Mouse (Mus musculus): ENCODE measurements around the gene Ist1. TPM values are rescaled to one million over a fixed set of nuclear protein-coding genes. Genes with fewer than 3 reads are reported as not detected.
A peak's percentile ranks its signal among the peaks of the same experiment; 100 is the strongest.

Ist1 gene
- polyA plus RNA-seq, 1 experiment, result 26.3 TPM

DNA sequence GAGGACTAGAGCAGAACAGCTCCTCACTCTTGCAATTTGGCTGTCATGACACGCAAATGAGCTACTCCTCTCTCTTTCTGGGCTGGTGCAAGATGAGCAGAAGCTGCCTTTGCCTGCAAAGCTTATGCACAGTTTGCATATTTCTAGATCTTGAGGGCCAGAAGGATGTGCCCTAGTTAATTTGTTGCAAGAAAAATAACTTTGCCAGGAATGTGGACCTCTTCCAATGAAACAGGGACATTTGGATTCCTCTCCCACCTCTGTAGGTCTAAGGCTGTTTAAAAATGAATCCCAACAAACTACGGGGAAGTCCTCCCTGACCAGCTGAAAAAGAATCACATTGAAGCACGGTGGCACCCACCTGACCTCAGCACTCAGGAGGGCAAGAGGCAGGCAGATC is 32.0 kb upstream of the Ist1 start:
- no peak for TF ChIP-seq POLR2A (IDR thresholded peaks at IDR 0.05; ENCODE audit: low read depth, low read length)
- no peak for TF ChIP-seq CTCF (IDR thresholded peaks at IDR 0.05; ENCODE audit: extremely low read depth, insufficient read depth, insufficient read length, insufficient replicate concordance)
- no peak for DNase-seq (ENCODE audit: low read depth in 1 of 2, low spot score in 2 of 2)
- H3K27me3 ChIP-seq (ENCODE audit: control insufficient read depth, insufficient read depth, low read length), result no peaks in the 10 kb centered on the region
- no peak overlapping the region for H3K4me3 ChIP-seq (ENCODE audit: extremely low read depth, insufficient read depth, insufficient read length)
- H3K27ac ChIP-seq (ENCODE audit: insufficient read depth, low read length), result no peak overlapping the region
- peaks cover 31% of the 10 kb centered on the region for H3K36me3 ChIP-seq (ENCODE audit: control insufficient read depth, insufficient read depth, low read length)
- no peaks in the 10 kb centered on the region for H3K4me1 ChIP-seq (ENCODE audit: control insufficient read depth, insufficient read depth, insufficient read length)
- WGBS, result 89% methylated on average over 3 of the region's 3 CpGs

DNA sequence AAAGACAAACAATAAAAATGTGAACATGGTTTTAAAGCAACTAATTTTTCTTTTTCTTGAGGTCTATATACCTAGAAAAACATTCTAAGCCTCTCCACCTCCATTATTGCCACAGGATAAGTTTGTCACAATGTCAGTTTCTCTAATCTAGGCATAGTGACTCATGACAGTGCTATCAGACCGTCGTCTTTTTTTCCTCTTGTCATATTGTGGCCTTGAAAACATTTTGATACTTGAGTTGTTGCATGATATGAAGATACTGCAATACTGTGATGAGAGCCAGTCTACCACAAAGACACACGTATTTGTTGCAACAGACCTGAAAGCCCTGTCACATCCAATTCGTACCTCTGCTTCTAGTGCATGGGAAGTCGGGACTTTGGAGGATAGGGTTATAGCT is 21.9 kb upstream of the Ist1 start:
- no peaks in the 10 kb centered on the region for H3K27me3 ChIP-seq (ENCODE audit: control insufficient read depth, insufficient read depth, low read length)

DNA sequence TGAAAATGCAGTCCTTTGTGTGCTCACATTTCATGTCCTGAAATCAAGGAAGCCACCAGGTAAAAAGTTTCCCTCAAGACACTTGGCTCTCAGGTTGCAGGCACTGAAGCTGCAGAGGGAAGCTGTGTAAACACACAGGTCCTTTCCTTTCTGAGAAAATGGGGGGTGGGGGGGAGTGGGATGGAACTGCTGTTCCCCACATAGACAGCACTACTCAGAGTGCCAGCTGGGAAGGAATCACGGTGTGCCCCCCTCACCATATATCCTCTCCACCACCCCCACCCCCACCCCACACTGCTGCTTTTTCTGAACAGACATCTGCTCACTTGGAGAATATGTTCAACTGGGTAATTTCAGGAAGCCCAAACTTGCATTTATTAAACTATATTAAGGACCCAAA is 19.5 kb upstream of the Ist1 start:
- TF ChIP-seq CTCF (IDR thresholded peaks at IDR 0.05; ENCODE audit: extremely low read depth, insufficient read depth, insufficient read length, insufficient replicate concordance), result no peak
- TF ChIP-seq POLR2A (IDR thresholded peaks at IDR 0.05; ENCODE audit: low read depth, low read length), result no peak

More for the DNA sequence above, 21.9 kb upstream of the Ist1 start:
- no peak for DNase-seq (ENCODE audit: low read depth in 1 of 2, low spot score in 2 of 2)
- Histone ChIP-seq H3K4me3 (ENCODE audit: extremely low read depth, insufficient read depth, insufficient read length) (no peak overlapping the region), H3K27ac (ENCODE audit: insufficient read depth, low read length) (no peak overlapping the region), H3K36me3 (ENCODE audit: control insufficient read depth, insufficient read depth, low read length) (peaks cover 23% of the 10 kb centered on the region), H3K4me1 (ENCODE audit: control insufficient read depth, insufficient read depth, insufficient read length) (no peaks in the 10 kb centered on the region)
- TF ChIP-seq CTCF (IDR thresholded peaks at IDR 0.05; ENCODE audit: extremely low read depth, insufficient read depth, insufficient read length, insufficient replicate concordance), result no peak
- TF ChIP-seq POLR2A (IDR thresholded peaks at IDR 0.05; ENCODE audit: low read depth, low read length), result no peak
- 90% methylated on average over 5 of the region's 5 CpGs for WGBS

DNA sequence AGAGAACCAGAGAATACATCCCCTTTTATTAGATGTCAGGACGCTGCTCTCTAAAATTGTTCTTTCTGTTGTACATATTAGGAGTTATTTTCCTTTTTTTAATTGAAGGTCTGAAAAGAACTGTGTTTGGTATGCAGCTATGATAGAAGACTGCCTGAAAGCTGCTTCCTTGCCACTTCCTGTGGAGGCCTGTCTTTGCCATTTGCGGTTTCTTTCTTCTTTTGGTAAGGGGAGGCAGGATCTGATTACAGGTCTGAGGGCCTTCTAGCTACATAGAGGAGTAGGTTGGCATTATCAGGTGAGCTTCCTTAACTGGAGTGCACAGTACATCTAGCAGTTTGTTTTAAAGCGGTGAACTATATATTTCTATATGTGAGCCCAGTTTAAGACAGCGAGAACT is 14.9 kb upstream of the Ist1 start:
- peaks cover 15% of the 10 kb centered on the region for H3K36me3 ChIP-seq (ENCODE audit: control insufficient read depth, insufficient read depth, low read length)
- H3K27me3 ChIP-seq (ENCODE audit: control insufficient read depth, insufficient read depth, low read length), result no peaks in the 10 kb centered on the region
- H3K4me1 ChIP-seq (ENCODE audit: control insufficient read depth, insufficient read depth, insufficient read length), result peaks cover 5% of the 10 kb centered on the region; the same call in 1 of the 2 replicates
- 58% methylated on average over 4 of the region's 4 CpGs for WGBS
- DNase-seq (ENCODE audit: low read depth in 1 of 2, low spot score in 2 of 2), result no peak
- no peak overlapping the region for H3K27ac ChIP-seq (ENCODE audit: insufficient read depth, low read length)
- no peak for TF ChIP-seq POLR2A (IDR thresholded peaks at IDR 0.05; ENCODE audit: low read depth, low read length)
- TF ChIP-seq CTCF (IDR thresholded peaks at IDR 0.05; ENCODE audit: extremely low read depth, insufficient read depth, insufficient read length, insufficient replicate concordance), result no peak
- no peak overlapping the region for H3K4me3 ChIP-seq (ENCODE audit: extremely low read depth, insufficient read depth, insufficient read length)

More for the DNA sequence above, 19.5 kb upstream of the Ist1 start:
- H3K4me1 ChIP-seq (ENCODE audit: control insufficient read depth, insufficient read depth, insufficient read length), result no peaks in the 10 kb centered on the region
- H3K27me3 ChIP-seq (ENCODE audit: control insufficient read depth, insufficient read depth, low read length), result no peaks in the 10 kb centered on the region
- no peak overlapping the region for H3K4me3 ChIP-seq (ENCODE audit: extremely low read depth, insufficient read depth, insufficient read length)
- no peak overlapping the region for H3K27ac ChIP-seq (ENCODE audit: insufficient read depth, low read length)
- H3K36me3 ChIP-seq (ENCODE audit: control insufficient read depth, insufficient read depth, low read length), result peaks cover 21% of the 10 kb centered on the region
- WGBS, result 100% methylated on average over 1 of the region's 1 CpGs
- no peak for DNase-seq (ENCODE audit: low read depth in 1 of 2, low spot score in 2 of 2)

DNA sequence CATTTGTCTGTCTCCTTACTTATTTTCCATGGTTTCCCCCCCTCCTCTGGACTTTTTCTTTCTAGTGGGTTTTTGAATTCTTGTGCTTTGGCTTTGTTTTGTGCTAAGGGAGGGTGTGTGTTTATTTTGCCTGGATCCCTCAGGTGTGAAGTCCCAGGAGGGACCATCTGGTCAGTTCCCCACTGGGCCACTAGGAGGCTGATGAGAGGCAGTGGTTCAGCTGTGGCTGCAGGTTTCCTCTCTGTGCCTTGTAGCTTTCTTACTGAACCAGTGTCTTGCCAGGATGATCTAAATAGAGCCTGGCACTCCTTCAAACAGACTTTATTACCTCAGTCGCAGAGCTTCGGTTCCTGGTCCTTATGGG is 13.8 kb upstream of the Ist1 start:
- TF ChIP-seq CTCF (IDR thresholded peaks at IDR 0.05; ENCODE audit: extremely low read depth, insufficient read depth, insufficient read length, insufficient replicate concordance), result peak; percentile 82; the same call in 1 of the 2 replicates
- no peak for TF ChIP-seq POLR2A (IDR thresholded peaks at IDR 0.05; ENCODE audit: low read depth, low read length)
- Histone ChIP-seq H3K4me3 (ENCODE audit: extremely low read depth, insufficient read depth, insufficient read length) (0 out of 2 replicates have a peak overlapping the region, but pooled peaks have one; percentile 74), H3K36me3 (ENCODE audit: control insufficient read depth, insufficient read depth, low read length) (peaks cover 11% of the 10 kb centered on the region), H3K27me3 (ENCODE audit: control insufficient read depth, insufficient read depth, low read length) (no peaks in the 10 kb centered on the region), H3K4me1 (ENCODE audit: control insufficient read depth, insufficient read depth, insufficient read length) (peaks cover 5% of the 10 kb centered on the region; the same call in 1 of the 2 replicates), H3K27ac (ENCODE audit: insufficient read depth, low read length) (no peak overlapping the region)
- 2% methylated on average over 2 of the region's 2 CpGs for WGBS
- DNase-seq (ENCODE audit: low read depth in 1 of 2, low spot score in 2 of 2), result peak; percentile 69 to 86

DNA sequence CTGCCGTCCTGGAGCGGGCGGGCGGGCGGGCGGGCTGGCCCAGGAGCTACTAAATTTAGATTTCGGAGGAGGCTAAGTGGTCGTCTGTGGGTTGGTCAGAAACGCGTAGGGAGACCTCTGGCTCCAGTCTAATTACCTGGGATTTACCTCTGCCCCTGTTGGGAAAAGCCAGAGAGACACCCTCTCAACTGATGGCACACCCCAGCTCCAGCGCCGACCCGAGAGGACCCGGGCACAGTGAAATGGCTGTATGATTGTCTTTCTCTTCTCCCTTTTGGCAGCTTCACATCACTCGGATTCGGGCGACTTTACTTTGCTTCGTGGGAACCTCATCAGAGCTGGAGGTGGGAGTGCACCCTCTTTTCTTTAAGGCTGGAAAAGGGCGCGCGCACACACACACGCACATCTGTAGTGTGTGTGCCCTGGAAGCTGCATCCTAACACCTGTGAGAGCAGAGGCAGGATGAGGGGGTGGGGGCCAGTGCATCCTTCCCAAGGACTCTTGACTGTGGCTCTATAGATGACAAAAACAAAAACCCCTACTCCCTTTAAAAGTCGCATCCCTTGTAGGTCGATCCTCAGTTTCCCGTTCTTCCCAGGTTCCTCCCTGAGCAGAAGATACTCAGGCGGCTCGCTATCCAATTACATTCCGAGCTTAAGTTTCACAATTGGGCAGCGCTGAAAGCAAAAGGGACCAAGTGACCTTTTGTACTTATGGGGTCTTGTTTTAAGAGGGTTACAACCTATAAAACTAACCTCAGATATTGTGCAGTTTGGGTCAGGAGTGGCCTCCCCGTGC is 13.2 kb upstream of the Ist1 start:
- no peak for DNase-seq (ENCODE audit: low read depth in 1 of 2, low spot score in 2 of 2)
- 11% methylated on average over 24 of the region's 30 CpGs for WGBS
- no peak for TF ChIP-seq POLR2A (IDR thresholded peaks at IDR 0.05; ENCODE audit: low read depth, low read length)
- TF ChIP-seq CTCF (IDR thresholded peaks at IDR 0.05; ENCODE audit: extremely low read depth, insufficient read depth, insufficient read length, insufficient replicate concordance), result no peak
- Histone ChIP-seq H3K4me1 (ENCODE audit: control insufficient read depth, insufficient read depth, insufficient read length) (peaks cover 5% of the 10 kb centered on the region; the same call in 1 of the 2 replicates), H3K36me3 (ENCODE audit: control insufficient read depth, insufficient read depth, low read length) (peaks cover 9% of the 10 kb centered on the region), H3K4me3 (ENCODE audit: extremely low read depth, insufficient read depth, insufficient read length) (peak overlapping the region; percentile 74), H3K27me3 (ENCODE audit: control insufficient read depth, insufficient read depth, low read length) (no peaks in the 10 kb centered on the region), H3K27ac (ENCODE audit: insufficient read depth, low read length) (no peak overlapping the region)
